Mouse (Mus musculus) thymus, adult 2 months (tissue): ENCODE results near the gene Kif26a. TPM values are rescaled to one million over a fixed set of nuclear protein-coding genes. Genes with fewer than 3 reads are reported as not detected.

Experiments used
- DNase-seq: peaks from one replicate; pipeline ENCODE4 v3.0.0; 2021
- H3K27ac ChIP-seq: fragments of 200-500 bp; 2 replicates; pipeline ENCODE4 v1.5.1; 2012; ENCODE audit warnings: low read length, control low read depth; ENCODE audit not compliant: control insufficient read depth, insufficient read depth
- H3K27me3 ChIP-seq: fragments of 200-500 bp; 2 replicates; pipeline ENCODE4 v1.6.1; 2012; ENCODE audit warnings: mild to moderate bottlenecking, low read length, moderate library complexity, mixed read lengths; ENCODE audit not compliant: control insufficient read depth, insufficient read depth
- H3K36me3 ChIP-seq: fragments of 200-500 bp; 2 replicates; pipeline ENCODE4 v1.6.1; 2012; ENCODE audit warnings: mild to moderate bottlenecking, low read length, moderate library complexity; ENCODE audit not compliant: control insufficient read depth, insufficient read depth
- H3K4me1 ChIP-seq: fragments of 200-500 bp; replicated peaks from 2 replicates; pipeline ENCODE4 v1.6.1; 2012; ENCODE audit warnings: low read length; ENCODE audit not compliant: control insufficient read depth, insufficient read depth
- H3K4me3 ChIP-seq: fragments of 200-500 bp; 2 replicates; pipeline ENCODE4 v1.5.1; 2012; ENCODE audit warnings: mild to moderate bottlenecking, low read length, control low read depth, moderate library complexity; ENCODE audit not compliant: control insufficient read depth, insufficient read depth
- CTCF ChIP-seq: fragments of 200-500 bp; IDR thresholded peaks from 2 replicates; pipeline ENCODE4 v1.5.1; 2012; ENCODE audit warnings: mild to moderate bottlenecking, control low read depth, low read length, moderate library complexity, borderline replicate concordance; ENCODE audit not compliant: control insufficient read depth, poor library complexity, insufficient read depth; ENCODE audit errors: extremely low read depth
- POLR2A ChIP-seq: fragments of 200-500 bp; IDR thresholded peaks from 2 replicates; pipeline ENCODE4 v1.6.1; 2012; ENCODE audit warnings: mild to moderate bottlenecking, low read length, control low read depth, moderate library complexity; ENCODE audit not compliant: control insufficient read depth, poor library complexity, insufficient read depth; ENCODE audit errors: extremely low read depth
- WGBS: fragments of 180-500 bp; shearing (Covaris S2); methylation state at CpG from one replicate; pipeline ENCODE4 v1.1.7; 2018; 5-methylcytosine and 5-hydroxymethylcytosine counted together
- polyA plus RNA-seq: library from polyadenylated mRNA; depleted of rRNA; stranded (reverse); fragments of >200 nt; gene quantifications from 2 replicates; pipeline ENCODE4 v1.2.3, GENCODE M21; 2012

The Kif26a gene
- polyA plus RNA-seq, 1 experiment, result 6.6 TPM

DNA sequence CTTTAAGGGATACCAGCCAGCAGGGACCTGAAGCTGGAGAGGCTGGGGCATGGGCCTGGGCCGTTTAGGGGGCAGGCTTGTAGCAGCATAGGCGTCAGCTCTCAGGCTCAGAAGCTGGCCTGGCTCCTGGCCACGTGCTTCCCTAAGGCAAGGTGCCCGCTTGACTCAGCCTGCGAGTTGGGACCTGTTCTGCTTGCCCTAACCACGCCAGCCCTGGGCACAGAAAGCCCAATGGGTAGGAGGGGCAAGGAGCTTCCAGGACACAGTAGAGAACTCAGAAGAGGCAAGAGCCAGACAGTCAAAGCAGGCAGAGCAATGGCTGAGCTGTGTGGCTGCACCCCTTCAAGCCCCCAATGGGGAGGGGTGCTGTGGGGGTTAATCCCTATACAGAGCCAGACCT, 37.7 kb downstream of the Kif26a start:
- WGBS, result 53% methylated on average over 6 of the region's 6 CpGs

DNA sequence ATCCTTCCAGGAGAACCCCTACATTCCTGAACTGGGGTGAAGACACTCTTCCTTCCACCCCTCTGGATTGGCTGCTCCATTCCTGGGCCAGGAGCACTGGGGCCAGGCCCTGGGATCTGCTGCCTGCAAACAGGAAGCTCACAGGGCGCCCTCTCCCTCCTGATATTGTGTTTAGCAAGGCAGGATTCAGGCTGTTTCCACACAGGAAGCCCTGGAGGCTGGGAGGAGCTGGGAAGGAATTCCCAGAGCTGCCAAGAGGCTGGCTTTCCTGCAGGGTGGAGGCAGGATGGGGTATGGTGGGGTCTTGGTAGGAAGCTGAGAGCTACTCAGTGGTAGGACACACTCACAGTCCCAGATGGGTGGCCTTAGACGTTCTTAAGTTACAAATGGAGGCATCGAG, 38.4 kb downstream of the Kif26a start:
- Histone ChIP-seq H3K4me1 (no peaks in the 10 kb centered on the region), H3K4me3 (no peak overlapping the region), H3K27me3 (no peaks in the 10 kb centered on the region), H3K36me3 (no peaks in the 10 kb centered on the region), H3K27ac (no peak overlapping the region)
- TF ChIP-seq CTCF (no peak), POLR2A (no peak)
- WGBS, result 60% methylated on average over 3 of the region's 3 CpGs
- DNase-seq, result no peak

More for the DNA sequence above, 37.7 kb downstream of the Kif26a start:
- TF ChIP-seq CTCF (no peak), POLR2A (no peak)
- Histone ChIP-seq H3K27ac (no peak overlapping the region), H3K4me1 (no peaks in the 10 kb centered on the region), H3K36me3 (no peaks in the 10 kb centered on the region), H3K4me3 (no peak overlapping the region), H3K27me3 (no peaks in the 10 kb centered on the region)
- DNase-seq, result no peak

- 84% methylated on average over 6 of the region's 6 CpGs for WGBS
- no peak for DNase-seq
- TF ChIP-seq CTCF, result no peak
- no peak for TF ChIP-seq POLR2A
These were observed 40.9 kb downstream of the Kif26a start for GRCm38 (mm10) chr12:112186899-112187298.

GRCm38 (mm10) chr12:112191753-112192152, 45.7 kb downstream of the Kif26a start:
- Histone ChIP-seq H3K36me3 (no peaks in the 10 kb centered on the region), H3K27me3 (no peaks in the 10 kb centered on the region), H3K4me1 (no peaks in the 10 kb centered on the region), H3K27ac (no peak overlapping the region), H3K4me3 (no peak overlapping the region)
- WGBS, result 54% methylated on average over 6 of the region's 6 CpGs
- TF ChIP-seq CTCF (no peak), POLR2A (no peak)
- no peak for DNase-seq

More at GRCm38 (mm10) chr12:112186899-112187298, 40.9 kb downstream of the Kif26a start:
- H3K4me1 ChIP-seq, result no peaks in the 10 kb centered on the region
- no peak overlapping the region for H3K4me3 ChIP-seq
- no peaks in the 10 kb centered on the region for H3K27me3 ChIP-seq
- H3K36me3 ChIP-seq, result no peaks in the 10 kb centered on the region
- no peak overlapping the region for H3K27ac ChIP-seq

- Histone ChIP-seq H3K27me3 (no peaks in the 10 kb centered on the region), H3K36me3 (no peaks in the 10 kb centered on the region), H3K4me1 (no peaks in the 10 kb centered on the region), H3K27ac (no peak overlapping the region), H3K4me3 (no peak overlapping the region)
- no peak for DNase-seq
- 8% methylated on average over 13 of the region's 13 CpGs for WGBS
- no peak for TF ChIP-seq POLR2A
- no peak for TF ChIP-seq CTCF
These were observed 49.0 kb downstream of the Kif26a start for GRCm38 (mm10) chr12:112195019-112195418.

GRCm38 (mm10) chr12:112196562-112196961, 50.6 kb downstream of the Kif26a start:
- Histone ChIP-seq H3K4me1 (no peaks in the 10 kb centered on the region), H3K27me3 (no peaks in the 10 kb centered on the region), H3K27ac (no peak overlapping the region), H3K4me3 (no peak overlapping the region), H3K36me3 (no peaks in the 10 kb centered on the region)
- TF ChIP-seq POLR2A (no peak), CTCF (no peak)
- 25% methylated on average over 10 of the region's 10 CpGs for WGBS
- no peak for DNase-seq

- no peaks in the 10 kb centered on the region for H3K36me3 ChIP-seq
- no peak overlapping the region for H3K4me3 ChIP-seq
- DNase-seq, result no peak
- no peaks in the 10 kb centered on the region; the same call in 1 of the 2 replicates for H3K27me3 ChIP-seq
- TF ChIP-seq POLR2A (no peak), CTCF (no peak)
- H3K27ac ChIP-seq, result no peak overlapping the region
- H3K4me1 ChIP-seq, result no peaks in the 10 kb centered on the region
- WGBS, result 90% methylated on average over 3 of the region's 3 CpGs
These were observed 53.4 kb downstream of the Kif26a start for GRCm38 (mm10) chr12:112199363-112199762.
